Mouse (Mus musculus) CH12.LX (cell line): Measurements from ENCODE around the gene Elovl5. TPM values are rescaled to one million over a fixed set of nuclear protein-coding genes. Genes with fewer than 3 reads are reported as not detected.
A peak's percentile ranks its signal among the peaks of the same experiment; 100 is the strongest.

Source experiments
- DNase-seq: peaks from one replicate; pipeline ENCODE4 v3.0.0-alpha.2; 2013; ENCODE audit errors: extremely low read depth
- H3K27ac ChIP-seq: 2 replicates; pipeline ENCODE4 v1.5.1; 2012; ENCODE audit warnings: low read depth, mild to moderate bottlenecking, control low read depth, moderate library complexity; ENCODE audit not compliant: insufficient read depth
- H3K27me3 ChIP-seq: replicated peaks from 2 replicates; pipeline ENCODE3; 2012; ENCODE audit warnings: inconsistent platforms
- H3K36me3 ChIP-seq, 2 experiments: replicated peaks in 1 of 2; 2 replicates each; pipeline versions ENCODE3 to v1.6.1; 2012; ENCODE audit warnings: inconsistent platforms in 1 of 2, low read length in 1 of 2, mild to moderate bottlenecking in 1 of 2, mixed read lengths in 1 of 2, moderate library complexity in 1 of 2; ENCODE audit not compliant: control insufficient read depth in 1 of 2, insufficient read depth in 1 of 2
- H3K4me1 ChIP-seq, 2 experiments: 2 replicates each; pipeline ENCODE4 v1.6.1; 2012; ENCODE audit warnings: inconsistent platforms in 1 of 2, moderate library complexity in 1 of 2; ENCODE audit not compliant: insufficient read depth in 2 of 2, control insufficient read depth in 1 of 2
- H3K4me2 ChIP-seq: 2 replicates; pipeline ENCODE4 v1.6.1; 2012; ENCODE audit warnings: low read depth, mild to moderate bottlenecking, control low read depth; ENCODE audit not compliant: poor library complexity, insufficient read depth, severe bottlenecking
- H3K4me3 ChIP-seq, 3 experiments: fragments of 150-350 bp in 1 of 3; sonication (generic) in 1 of 3; replicated peaks in 1 of 3; 2 replicates each; pipeline versions ENCODE3 to v1.5.1; 2011 to 2012; ENCODE audit warnings: low read depth in 2 of 3, low read length in 2 of 3, mild to moderate bottlenecking in 2 of 3, moderate library complexity in 2 of 3, control low read depth in 1 of 3, improper control_type of control experiment in 1 of 3, inconsistent platforms in 1 of 3, mixed read lengths in 1 of 3; ENCODE audit not compliant: poor library complexity in 1 of 3
- H3K79me2 ChIP-seq: replicated peaks from 2 replicates; pipeline ENCODE4 v1.6.1; 2012; ENCODE audit warnings: mild to moderate bottlenecking, moderate library complexity; ENCODE audit not compliant: control insufficient read depth, poor library complexity, insufficient read depth, severe bottlenecking; ENCODE audit errors: extremely low read depth
- H3K9ac ChIP-seq: 2 replicates; pipeline ENCODE4 v1.6.1; 2012; ENCODE audit warnings: low read depth, mild to moderate bottlenecking, control low read depth, moderate library complexity; ENCODE audit not compliant: insufficient read depth
- H3K9me3 ChIP-seq: replicated peaks from 2 replicates; pipeline ENCODE3; 2012; ENCODE audit warnings: low read length, inconsistent platforms, mixed read lengths
- BHLHE40 ChIP-seq: IDR thresholded peaks from 2 replicates; pipeline ENCODE4 v1.6.1; 2011; ENCODE audit warnings: mild to moderate bottlenecking, low read depth, low read length, improper control_type of control experiment
- CHD1 ChIP-seq: IDR thresholded peaks from 2 replicates; pipeline ENCODE4 v1.6.1; 2012; ENCODE audit warnings: low read depth, low read length, improper control_type of control experiment, inconsistent platforms
- CHD2 ChIP-seq: IDR thresholded peaks from 2 replicates; pipeline ENCODE4 v1.6.1; 2011; ENCODE audit warnings: low read length, improper control_type of control experiment
- CTCF ChIP-seq, 2 experiments: IDR thresholded peaks in 1 of 2; conservative IDR thresholded peaks in 1 of 2; 2 replicates each; pipeline ENCODE4 v1.5.1; 2011 to 2012; ENCODE audit warnings: low read depth in 2 of 2, low read length in 2 of 2, improper control_type of control experiment in 1 of 2, inconsistent platforms in 1 of 2, mild to moderate bottlenecking in 1 of 2, moderate library complexity in 1 of 2
- E2F4 ChIP-seq: IDR thresholded peaks from 2 replicates; pipeline ENCODE4 v1.6.1; 2011; ENCODE audit warnings: low read depth, low read length, improper control_type of control experiment; ENCODE audit not compliant: insufficient replicate concordance
- ELF1 ChIP-seq: IDR thresholded peaks from 2 replicates; pipeline ENCODE4 v1.6.1; 2014; ENCODE audit warnings: low read depth, mild to moderate bottlenecking, inconsistent platforms, low read length, improper control_type of control experiment
- ETS1 ChIP-seq: conservative IDR thresholded peaks from 2 replicates; pipeline ENCODE4 v1.6.1; 2012; ENCODE audit warnings: low read depth, mild to moderate bottlenecking, inconsistent platforms, low read length, improper control_type of control experiment, moderate library complexity
- GABPA ChIP-seq: IDR thresholded peaks from 2 replicates; pipeline ENCODE4 v1.6.1; 2012; ENCODE audit warnings: low read depth, low read length, improper control_type of control experiment, inconsistent platforms; ENCODE audit not compliant: insufficient replicate concordance
- IRF4 ChIP-seq: IDR thresholded peaks from 2 replicates; pipeline ENCODE4 v1.6.1; 2014; ENCODE audit warnings: low read depth, mild to moderate bottlenecking, inconsistent platforms, low read length, improper control_type of control experiment
- MAFK ChIP-seq: IDR thresholded peaks from 2 replicates; pipeline ENCODE4 v1.6.1; 2011; ENCODE audit warnings: low read length, improper control_type of control experiment; ENCODE audit not compliant: insufficient replicate concordance
- MAZ ChIP-seq: IDR thresholded peaks from 2 replicates; pipeline ENCODE4 v1.6.1; 2012; ENCODE audit warnings: low read depth, mild to moderate bottlenecking, inconsistent platforms, low read length, improper control_type of control experiment, moderate library complexity
- MXI1 ChIP-seq: IDR thresholded peaks from 2 replicates; pipeline ENCODE4 v1.6.1; 2011; ENCODE audit warnings: mild to moderate bottlenecking, low read depth, low read length, improper control_type of control experiment
- MYC ChIP-seq: IDR thresholded peaks from 2 replicates; pipeline ENCODE4 v1.6.1; 2011; ENCODE audit warnings: low read depth, mild to moderate bottlenecking, improper control_type of control experiment, low read length
- NELFE ChIP-seq: IDR thresholded peaks from 2 replicates; pipeline ENCODE4 v1.6.1; 2011; ENCODE audit warnings: low read depth, low read length, improper control_type of control experiment
- NRF1 ChIP-seq: IDR thresholded peaks from 2 replicates; pipeline ENCODE4 v1.6.1; 2014; ENCODE audit warnings: low read depth, mild to moderate bottlenecking, inconsistent platforms, low read length, improper control_type of control experiment, moderate library complexity
- PAX5 ChIP-seq: IDR thresholded peaks from 2 replicates; pipeline ENCODE4 v1.6.1; 2012; ENCODE audit warnings: low read length, inconsistent platforms, mixed read lengths
- POLR2AphosphoS2 ChIP-seq: IDR thresholded peaks from 2 replicates; pipeline ENCODE4 v1.6.1; 2011; ENCODE audit warnings: low read depth, low read length, improper control_type of control experiment
- SMC3 ChIP-seq: IDR thresholded peaks from 2 replicates; pipeline ENCODE4 v1.6.1; 2011; ENCODE audit warnings: low read depth, low read length, improper control_type of control experiment
- TBP ChIP-seq: conservative IDR thresholded peaks from 2 replicates; pipeline ENCODE4 v1.6.1; 2011; ENCODE audit warnings: low read depth, low read length, improper control_type of control experiment
- TCF12 ChIP-seq: IDR thresholded peaks from 2 replicates; pipeline ENCODE4 v1.6.1; 2014; ENCODE audit warnings: low read depth, mild to moderate bottlenecking, inconsistent platforms, low read length, improper control_type of control experiment
- ZKSCAN1 ChIP-seq: IDR thresholded peaks from 2 replicates; pipeline ENCODE4 v1.6.1; 2012; ENCODE audit warnings: low read depth, inconsistent platforms, low read length, improper control_type of control experiment, borderline replicate concordance
- ZMIZ1 ChIP-seq: IDR thresholded peaks from 2 replicates; pipeline ENCODE4 v1.6.1; 2012; ENCODE audit warnings: low read depth, mild to moderate bottlenecking, inconsistent platforms, low read length, improper control_type of control experiment
- ZNF384 ChIP-seq: IDR thresholded peaks from 2 replicates; pipeline ENCODE4 v1.6.1; 2012; ENCODE audit warnings: low read depth, low read length, improper control_type of control experiment, inconsistent platforms
- dilution Hi-C: fragments of 300-500 bp; cut with MboI; formaldehyde crosslinking; loops from 2 replicates; pipeline ENCODE4 v1.14.3; 2020; ENCODE audit warnings: low sequenced_read_pairs; ENCODE audit not compliant: extremely low pct_unique_long_range_greater_than_20kb, extremely low pct_ligation_motif_present
- in situ Hi-C: fragments of 300-500 bp; cut with MboI; formaldehyde crosslinking; loops from 3 replicates; pipeline ENCODE4 v1.14.3; 2019; ENCODE audit warnings: low sequenced_read_pairs, low pct_ligation_motif_present, low pct_unique_long_range_greater_than_20kb, mixed read lengths
- polyA plus RNA-seq: library from polyadenylated mRNA; unstranded; fragments of >175 nt; gene quantifications from 2 replicates; pipeline ENCODE4 v1.2.1, GENCODE M21; 2012; ENCODE audit warnings: low read depth; ENCODE audit not compliant: insufficient read length
- total RNA-seq, 2 experiments: library from RNA; depleted of rRNA; stranded (reverse); fragments of 300-350 nt in 1 of 2; fragments of >200 nt in 1 of 2; gene quantifications; 2 replicates each; pipeline ENCODE4 v1.2.3; 2012 to 2014

Elovl5 gene
- total and polyA plus RNA-seq, 3 experiments = 44.0 to 122 (median 63.0) TPM

- peak; percentile 94 for TF ChIP-seq IRF4
- TF ChIP-seq GABPA = no peak
- no peak; the same call in 1 of the 2 replicates for TF ChIP-seq NELFE
- TF ChIP-seq SMC3 = peak; percentile 11
- no peak; the same call in 1 of the 2 replicates for TF ChIP-seq E2F4
- peak; percentile 94 for TF ChIP-seq ETS1
- TF ChIP-seq PAX5 = no peak
- TF ChIP-seq MXI1 = peak; percentile 82; the same call in 1 of the 2 replicates
- no peak for TF ChIP-seq ELF1
- TF ChIP-seq MYC = peak; percentile 87
- TF ChIP-seq POLR2AphosphoS2 = no peak; the same call in 1 of the 2 replicates
- TF ChIP-seq MAFK = peak; percentile 74
- no peak for TF ChIP-seq CTCF (conservative IDR thresholded peaks at IDR 0.05 in 1 of 2, IDR thresholded peaks at IDR 0.05 in 1 of 2; ENCODE audit: low read depth in 2 of 2, low read length in 2 of 2)
- TF ChIP-seq ZMIZ1 = no peak
- TF ChIP-seq ZKSCAN1 = no peak
- peak; percentile 97 for TF ChIP-seq BHLHE40
- peak; percentile 74 for TF ChIP-seq TCF12
- peak; percentile 74 for TF ChIP-seq MAZ
Observed at GRCm38 (mm10) chr9:77930860-77931184, 13.7 kb downstream of the Elovl5 start (continued).

DNA sequence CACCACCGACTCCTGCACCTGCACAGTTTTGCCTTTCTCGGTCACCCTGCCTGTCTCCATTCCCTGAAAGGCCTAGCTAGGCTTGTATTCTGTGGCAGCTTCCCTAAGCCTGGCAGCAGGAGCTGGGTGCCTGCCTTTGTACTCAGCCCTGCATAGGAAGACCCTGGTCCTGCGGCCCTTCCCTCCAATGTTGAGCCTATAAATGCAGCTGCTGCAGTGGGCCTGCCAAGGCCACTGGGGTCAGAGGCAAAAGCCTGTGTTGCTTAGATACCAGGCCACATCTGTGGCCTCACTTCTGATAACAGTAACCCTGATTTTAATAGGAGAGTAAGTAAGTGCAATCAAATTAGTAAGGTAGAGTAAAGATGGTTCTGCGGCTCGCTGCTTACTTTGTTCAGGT lies 14.6 kb downstream of the Elovl5 start:
- H3K27me3 ChIP-seq = no peaks in the 10 kb centered on the region
- H3K4me2 ChIP-seq = no peak overlapping the region
- no peak overlapping the region for H3K4me3 ChIP-seq
- dilution Hi-C loops (no loop called here), in situ Hi-C loops (no loop called here)
- peaks cover 25 to 89% of the 10 kb centered on the region in 2 experiments for H3K4me1 ChIP-seq
- DNase-seq = no peak
- peak overlapping the region; percentile 5; the same call in 1 of the 2 replicates for H3K27ac ChIP-seq
- peaks cover 0 to 22% of the 10 kb centered on the region in 2 experiments for H3K36me3 ChIP-seq
- no peaks in the 10 kb centered on the region for H3K9me3 ChIP-seq
- H3K9ac ChIP-seq = no peak overlapping the region
- TF ChIP-seq ETS1 = no peak
- no peak for TF ChIP-seq TBP
- TF ChIP-seq NRF1 = no peak
- no peak for TF ChIP-seq POLR2AphosphoS2
- no peak for TF ChIP-seq CHD1
- TF ChIP-seq ZKSCAN1 = no peak
- no peak for TF ChIP-seq MYC
- TF ChIP-seq CHD2 = no peak
- no peak for TF ChIP-seq ZNF384
- TF ChIP-seq PAX5 = no peak
- H3K79me2 ChIP-seq = peaks cover 36% of the 10 kb centered on the region
